Mouse (Mus musculus) left cerebral cortex, adult 8-10 months (tissue): Measurements from ENCODE around the gene Plcb1. TPM values are rescaled to one million over a fixed set of nuclear protein-coding genes. Genes with fewer than 3 reads are reported as not detected.

Experiments used
- DNase-seq, 2 experiments: peaks; one replicate each; pipeline ENCODE4 v3.0.0; 2022; ENCODE audit warnings: low spot score in 2 of 2
- total RNA-seq, 4 experiments: library from RNA; stranded (reverse); gene quantifications; 2 replicates each; pipeline ENCODE4 v1.2.4; 2022

The Plcb1 gene
- total RNA-seq, 4 experiments from 2014 or later = 164 to 194 (median 178) TPM

DNA sequence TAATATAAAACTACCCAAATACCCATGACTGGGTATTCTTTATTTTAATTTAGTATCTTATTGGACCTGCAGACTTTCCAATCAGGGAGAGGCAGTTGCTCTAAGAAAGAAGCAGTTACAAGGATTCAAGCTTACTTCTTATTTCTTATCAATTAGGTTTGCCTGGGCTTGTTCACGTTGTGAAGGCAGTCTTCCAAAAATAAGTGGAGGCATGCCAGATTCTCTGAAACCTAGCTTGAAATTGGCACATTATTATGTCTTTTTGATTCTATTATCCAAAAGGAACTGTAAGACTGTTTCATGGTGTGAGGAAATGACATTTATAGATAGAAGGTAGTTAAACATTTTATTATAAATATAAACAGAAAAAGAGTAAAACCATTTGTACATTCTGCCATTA is 721.2 kb downstream of the Plcb1 start:
- DNase-seq = no peak

DNA sequence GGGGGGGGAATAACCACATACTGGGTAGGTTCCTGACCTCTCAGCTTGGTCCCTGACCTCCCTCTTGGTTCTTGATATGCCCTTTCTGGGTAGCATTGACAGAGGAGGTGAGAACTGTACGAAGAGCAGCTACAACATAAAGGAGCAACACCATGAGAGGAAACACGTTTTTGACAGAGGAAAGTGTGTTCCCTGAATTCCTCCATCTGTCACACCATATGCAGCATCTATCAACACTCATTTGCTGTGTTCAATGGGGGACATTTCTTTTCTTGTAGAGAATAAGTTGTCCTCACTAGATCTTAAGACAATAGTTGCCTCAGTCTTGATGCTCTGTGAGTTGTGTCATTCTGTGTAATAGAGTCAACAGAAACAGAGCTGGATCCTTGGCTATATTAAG is 733.1 kb downstream of the Plcb1 start:
- DNase-seq = no peak

Other genes starting within 250 kb of the Plcb1 start
- under 1 TPM in 1 of 4 experiments, not detected in 3; 0.17 TPM for gene Hao1, start 231.7 kb upstream of the Plcb1 start, total RNA-seq
- 100 to 1,000 TPM; 177 to 194 (median 188) TPM for gene Tmx4, start 141.9 kb upstream of the Plcb1 start, total RNA-seq